Mouse (Mus musculus) cortical plate, adult 2 months (tissue): Measurements from ENCODE around the gene Bcan. TPM values are rescaled to one million over a fixed set of nuclear protein-coding genes. Genes with fewer than 3 reads are reported as not detected.

Source experiments
- H3K27ac ChIP-seq: fragments of 200-500 bp; 2 replicates; pipeline ENCODE4 v1.5.1; 2012; ENCODE audit warnings: low read length, control low read depth, inconsistent platforms; ENCODE audit not compliant: insufficient read depth
- H3K4me1 ChIP-seq: fragments of 200-500 bp; 2 replicates; pipeline ENCODE4 v1.6.1; 2011; ENCODE audit warnings: low read length; ENCODE audit not compliant: control insufficient read depth, insufficient read depth
- H3K4me3 ChIP-seq: fragments of 200-500 bp; 2 replicates; pipeline ENCODE4 v1.5.1; 2011; ENCODE audit warnings: mild to moderate bottlenecking, low read length, control low read depth; ENCODE audit not compliant: insufficient read depth
- CTCF ChIP-seq: fragments of 200-500 bp; IDR thresholded peaks from 2 replicates; pipeline ENCODE4 v1.5.1; 2011; ENCODE audit warnings: mild to moderate bottlenecking, control low read depth, low read length; ENCODE audit not compliant: insufficient read depth; ENCODE audit errors: extremely low read depth
- POLR2A ChIP-seq: fragments of 200-500 bp; IDR thresholded peaks from 2 replicates; pipeline ENCODE4 v1.6.1; 2011; ENCODE audit warnings: mild to moderate bottlenecking, low read length, control low read depth; ENCODE audit not compliant: insufficient read depth; ENCODE audit errors: extremely low read depth
- polyA plus RNA-seq: library from polyadenylated mRNA; depleted of rRNA; stranded (reverse); fragments of >200 nt; gene quantifications from 2 replicates; pipeline ENCODE4 v1.2.3, GENCODE M21; 2012; rRNA removed

The Bcan gene
- polyA plus RNA-seq: 378 and 380 TPM in 2 replicates

GRCm38 (mm10) chr3:88000181-88000580, at the start of gene Bcan:
Gene Bcan, minus strand, starts transcription at chr3:88000230.
- peak within 1 kb of the TSS; percentile 90 for H3K27ac ChIP-seq
- H3K4me3 ChIP-seq: peak within 1 kb of the TSS; percentile 41
- TF ChIP-seq CTCF: no peak
- TF ChIP-seq POLR2A: 0 out of 2 replicates have a peak, but pooled peaks have one; percentile 33
- H3K4me1 ChIP-seq: no peaks in the 10 kb centered on the region

GRCm38 (mm10) chr3:88049532-88049931, 49.5 kb upstream of the Bcan start:
- no peak overlapping the region for H3K27ac ChIP-seq
- TF ChIP-seq POLR2A (no peak), CTCF (no peak)
- no peaks in the 10 kb centered on the region for H3K4me1 ChIP-seq
- H3K4me3 ChIP-seq: no peak overlapping the region

- Histone ChIP-seq H3K4me3 (peak within 1 kb of the TSS; percentile 47), H3K27ac (no peak within 1 kb of the TSS), H3K4me1 (no peaks in the 10 kb centered on the region)
- TF ChIP-seq CTCF (no peak), POLR2A (peak; percentile 55)
These were observed 42.8 kb upstream of the Bcan start, which contains the start of gene Gpatch4 for GRCm38 (mm10) chr3:88042661-88043421. Gene Gpatch4, plus strand, starts transcription at chr3:88043108.

- no peak for TF ChIP-seq POLR2A
- TF ChIP-seq CTCF: no peak
- Histone ChIP-seq H3K4me1 (no peaks in the 10 kb centered on the region), H3K27ac (no peak overlapping the region), H3K4me3 (no peak overlapping the region)
These were observed 35.7 kb upstream of the Bcan start for GRCm38 (mm10) chr3:88035561-88036293.

GRCm38 (mm10) chr3:88033506-88033905, 33.5 kb upstream of the Bcan start:
- Histone ChIP-seq H3K4me3 (no peak overlapping the region), H3K4me1 (no peaks in the 10 kb centered on the region), H3K27ac (no peak overlapping the region)
- TF ChIP-seq POLR2A: no peak
- no peak for TF ChIP-seq CTCF

GRCm38 (mm10) chr3:88030608-88031395, 30.8 kb upstream of the Bcan start:
- Histone ChIP-seq H3K4me1 (no peaks in the 10 kb centered on the region), H3K27ac (peak overlapping the region; percentile 89), H3K4me3 (peak overlapping the region; percentile 24; the same call in 1 of the 2 replicates)
- TF ChIP-seq POLR2A (0 out of 2 replicates have a peak, but pooled peaks have one; percentile 34), CTCF (no peak)

GRCm38 (mm10) chr3:88027434-88028186, 27.6 kb upstream of the Bcan start, which contains the start of gene Hapln2:
Gene Hapln2, minus strand, starts transcription at chr3:88027583.
- TF ChIP-seq CTCF: peak; percentile 29; the same call in 1 of the 2 replicates
- TF ChIP-seq POLR2A: no peak
- Histone ChIP-seq H3K27ac (0 out of 2 replicates have a peak within 1 kb of the TSS, but pooled peaks have one; percentile 42), H3K4me3 (peak within 1 kb of the TSS; percentile 10; the same call in 1 of the 2 replicates), H3K4me1 (no peaks in the 10 kb centered on the region)

GRCm38 (mm10) chr3:88026823-88027222, 26.8 kb upstream of the Bcan start:
- 0 out of 2 replicates have a peak overlapping the region, but pooled peaks have one; percentile 42 for H3K27ac ChIP-seq
- TF ChIP-seq POLR2A (no peak), CTCF (no peak)

More at GRCm38 (mm10) chr3:88026823-88027222, 26.8 kb upstream of the Bcan start:
- no peaks in the 10 kb centered on the region for H3K4me1 ChIP-seq
- H3K4me3 ChIP-seq: peak overlapping the region; percentile 10; the same call in 1 of the 2 replicates
